Mouse (Mus musculus) brain, adult 10 weeks (tissue): ENCODE data around the gene Kcnn1. TPM values are rescaled to one million over a fixed set of nuclear protein-coding genes. Genes with fewer than 3 reads are reported as not detected.

ENCODE experiments used
- polyA plus RNA-seq: library from polyadenylated mRNA; stranded (reverse); fragments of 350-450 nt; fragmentation: Illumina TruSeq; extraction: RNeasy Lipid Tissue Mini Kit (QIAGEN cat#74804); gene quantifications from one replicate; pipeline ENCODE4 v1.2.3, GENCODE M21; 2015; ENCODE audit warnings: low read depth, low replicate concordance

Kcnn1 gene
- polyA plus RNA-seq: 16.4 TPM

GRCm38 (mm10) chr8:70862824-70863641, at the start of gene Kcnn1:
Gene Kcnn1, minus strand, starts transcription at chr8:70863258.

GRCm38 (mm10) chr8:70905831-70906736, 43.0 kb upstream of the Kcnn1 start, which contains the start of gene Map1s:
Gene Map1s, plus strand, starts transcription at chr8:70905932.

GRCm38 (mm10) chr8:70897021-70897680, 34.1 kb upstream of the Kcnn1 start, which contains the start of gene Rpl18a:
Gene Rpl18a, minus strand, starts transcription at chr8:70897412.

GRCm38 (mm10) chr8:70892022-70892895, 29.2 kb upstream of the Kcnn1 start, which contains the start of gene Slc5a5:
Gene Slc5a5, minus strand, starts transcription at chr8:70892757.

GRCm38 (mm10) chr8:70873364-70873985, 10.4 kb upstream of the Kcnn1 start, which contains the start of gene Ccdc124:
Gene Ccdc124, minus strand, starts transcription at chr8:70873935.

GRCm38 (mm10) chr8:70839408-70840351, 23.4 kb downstream of the Kcnn1 start, which contains the start of gene Arrdc2:
Gene Arrdc2, minus strand, starts transcription at chr8:70839720.

GRCm38 (mm10) chr8:70808239-70808638, 54.8 kb downstream of the Kcnn1 start, which contains the start of gene Il12rb1:
Gene Il12rb1, plus strand, starts transcription at chr8:70808449.

GRCm38 (mm10) chr8:70804481-70805206, 58.4 kb downstream of the Kcnn1 start, which contains the start of gene Mast3:
Gene Mast3, minus strand, starts transcription at chr8:70805054.

Other genes starting within 250 kb of the Kcnn1 start
- 0.85 TPM for gene Lrrc25, start 247.1 kb downstream of the Kcnn1 start, polyA plus RNA-seq
- not detected for gene Gdf15, start 230.8 kb downstream of the Kcnn1 start, polyA plus RNA-seq
- gene Pgpep1, start 202.9 kb downstream of the Kcnn1 start, polyA plus RNA-seq: 14.7 TPM
- 72.2 TPM for gene Lsm4, start 190.0 kb downstream of the Kcnn1 start, polyA plus RNA-seq
- gene Jund, start 164.3 kb downstream of the Kcnn1 start, polyA plus RNA-seq: 82.5 TPM
- 0.09 TPM for gene Iqcn, start 159.8 kb downstream of the Kcnn1 start, polyA plus RNA-seq
- not detected for gene Gm3336, start 144.7 kb downstream of the Kcnn1 start, polyA plus RNA-seq
- gene Pde4c, start 139.5 kb downstream of the Kcnn1 start, polyA plus RNA-seq: 2.8 TPM
- 913 TPM for gene Rab3a, start 108.6 kb downstream of the Kcnn1 start, polyA plus RNA-seq
- 36.8 TPM for gene Mpv17l2, start 102.3 kb downstream of the Kcnn1 start, polyA plus RNA-seq
- gene Pik3r2, start 86.5 kb downstream of the Kcnn1 start, polyA plus RNA-seq: 83.0 TPM
- gene Mast3, start 58.2 kb downstream of the Kcnn1 start, polyA plus RNA-seq: 175 TPM
- 0.67 TPM for gene Il12rb1, start 54.8 kb downstream of the Kcnn1 start, polyA plus RNA-seq
- 17.6 TPM for gene Arrdc2, start 23.5 kb downstream of the Kcnn1 start, polyA plus RNA-seq
- 106 TPM for gene Ccdc124, start 10.7 kb upstream of the Kcnn1 start, polyA plus RNA-seq
- 14.2 TPM for gene Slc5a5, start 29.5 kb upstream of the Kcnn1 start, polyA plus RNA-seq
- 1,083 TPM for gene Rpl18a, start 34.2 kb upstream of the Kcnn1 start, polyA plus RNA-seq
- 25.7 TPM for gene Map1s, start 42.7 kb upstream of the Kcnn1 start, polyA plus RNA-seq